Mouse (Mus musculus) small intestine, adult 10 weeks (tissue): Measurements from ENCODE around the gene Rasl11b. TPM values are rescaled to one million over a fixed set of nuclear protein-coding genes. Genes with fewer than 3 reads are reported as not detected.

ENCODE experiments used
- polyA plus RNA-seq: library from polyadenylated mRNA; stranded (reverse); fragments of 350-450 nt; fragmentation: Illumina TruSeq; extraction: RNeasy Lipid Tissue Mini Kit (QIAGEN cat#74804); gene quantifications from one replicate; pipeline ENCODE4 v1.2.3, GENCODE M21; 2014; ENCODE audit warnings: low replicate concordance

Gene Rasl11b
- 1.2 TPM for polyA plus RNA-seq

DNA sequence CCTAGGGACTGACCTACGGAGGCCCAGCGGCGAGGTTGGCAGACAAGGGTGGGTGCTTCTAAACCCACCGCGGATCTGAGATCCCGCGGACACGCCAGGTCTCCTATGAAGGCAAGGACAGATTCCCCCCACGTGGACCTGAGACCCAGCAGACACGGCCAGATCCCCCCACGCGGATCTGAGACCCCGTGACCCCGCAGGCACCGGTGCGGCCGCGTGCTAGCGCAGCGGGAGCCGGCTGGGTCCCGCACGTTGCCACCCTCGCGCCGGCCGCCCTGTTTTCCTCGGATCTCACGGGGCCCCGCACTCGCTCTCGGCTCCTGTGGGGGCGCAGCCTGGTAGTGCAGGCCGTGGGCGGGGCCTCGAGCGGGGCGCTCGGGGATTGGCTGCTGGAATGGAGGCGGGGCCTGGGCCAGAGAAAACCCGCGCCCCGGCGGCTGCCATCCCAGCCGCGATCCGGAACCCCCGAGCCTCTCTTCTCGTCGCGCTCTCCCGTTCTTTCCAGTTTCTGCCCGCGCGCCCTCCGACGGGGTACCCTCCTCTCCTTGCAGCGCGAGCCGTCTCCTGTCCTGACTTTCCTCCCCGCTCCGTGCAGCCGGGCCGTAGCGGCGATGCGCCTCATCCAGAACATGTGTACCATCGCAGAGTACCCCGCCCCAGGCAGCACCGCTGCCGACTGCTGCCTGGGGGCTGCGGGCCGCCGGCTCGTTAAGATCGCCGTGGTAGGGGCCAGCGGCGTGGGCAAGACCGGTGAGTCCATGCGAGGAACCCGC, at the start of gene Rasl11b:
Rasl11b (plus strand) TSS at position 446 of the 773 bp plus-strand sequence.

Other genes starting within 250 kb of the Rasl11b start
- 18.5 TPM for gene Usp46, start 126.9 kb upstream of the Rasl11b start, polyA plus RNA-seq